Mouse (Mus musculus) midbrain, embryonic 12.5 days (tissue): ENCODE data around the gene Nxpe3. TPM values are rescaled to one million over a fixed set of nuclear protein-coding genes. Genes with fewer than 3 reads are reported as not detected.
"Not testable (repeated sequence)": the region's sequence is repeated elsewhere in the genome, so short reads cannot be mapped to it uniquely, and the experiment has no call there.

Source experiments
- ATAC-seq: fragments of 200-750 bp; cut with Nextera tagmentation; 2 replicates; pipeline ENCODE4 v1.8.0; 2017; ENCODE audit warnings: low read depth, moderate TSS enrichment, moderate library complexity; ENCODE audit not compliant: low FRiP score
- H3K27ac ChIP-seq: fragments of 300-500 bp; sonication (generic); replicated peaks from 2 replicates; pipeline ENCODE4 v1.5.1; 2016; ENCODE audit warnings: mild to moderate bottlenecking
- H3K27me3 ChIP-seq: fragments of 300-500 bp; sonication (generic); 2 replicates; pipeline ENCODE4 v1.6.1; 2016; ENCODE audit warnings: mild to moderate bottlenecking
- H3K36me3 ChIP-seq: fragments of 300-500 bp; sonication (generic); 2 replicates; pipeline ENCODE4 v1.6.1; 2016
- H3K4me1 ChIP-seq: fragments of 300-500 bp; sonication (generic); 2 replicates; pipeline ENCODE4 v1.6.1; 2016
- H3K4me2 ChIP-seq: fragments of 300-500 bp; sonication (generic); replicated peaks from 2 replicates; pipeline ENCODE4 v1.6.1; 2016; ENCODE audit warnings: mild to moderate bottlenecking, moderate library complexity
- H3K4me3 ChIP-seq: fragments of 300-500 bp; sonication (generic); 2 replicates; pipeline ENCODE4 v1.5.1; 2016; ENCODE audit warnings: mild to moderate bottlenecking
- H3K9ac ChIP-seq: fragments of 300-500 bp; sonication (generic); replicated peaks from 2 replicates; pipeline ENCODE4 v1.6.1; 2016; ENCODE audit warnings: mild to moderate bottlenecking, moderate library complexity
- H3K9me3 ChIP-seq: fragments of 300-500 bp; sonication (generic); 2 replicates; pipeline ENCODE4 v1.6.1; 2016; ENCODE audit warnings: mild to moderate bottlenecking
- WGBS: fragments of 180-500 bp; shearing (Covaris S2); methylation state at CpG from one replicate; pipeline ENCODE4 v1.1.7; 2016; 5-methylcytosine and 5-hydroxymethylcytosine counted together
- polyA plus RNA-seq: library from polyadenylated mRNA; unstranded; fragments of >200 nt; fragmentation: Nextera tagmentation; extraction: Ambion mirVana; gene quantifications from 2 replicates; pipeline ENCODE4 v1.2.1, GENCODE M21; 2016

Gene Nxpe3
- polyA plus RNA-seq, 1 experiment from 2014 or later: 1.1 TPM

DNA sequence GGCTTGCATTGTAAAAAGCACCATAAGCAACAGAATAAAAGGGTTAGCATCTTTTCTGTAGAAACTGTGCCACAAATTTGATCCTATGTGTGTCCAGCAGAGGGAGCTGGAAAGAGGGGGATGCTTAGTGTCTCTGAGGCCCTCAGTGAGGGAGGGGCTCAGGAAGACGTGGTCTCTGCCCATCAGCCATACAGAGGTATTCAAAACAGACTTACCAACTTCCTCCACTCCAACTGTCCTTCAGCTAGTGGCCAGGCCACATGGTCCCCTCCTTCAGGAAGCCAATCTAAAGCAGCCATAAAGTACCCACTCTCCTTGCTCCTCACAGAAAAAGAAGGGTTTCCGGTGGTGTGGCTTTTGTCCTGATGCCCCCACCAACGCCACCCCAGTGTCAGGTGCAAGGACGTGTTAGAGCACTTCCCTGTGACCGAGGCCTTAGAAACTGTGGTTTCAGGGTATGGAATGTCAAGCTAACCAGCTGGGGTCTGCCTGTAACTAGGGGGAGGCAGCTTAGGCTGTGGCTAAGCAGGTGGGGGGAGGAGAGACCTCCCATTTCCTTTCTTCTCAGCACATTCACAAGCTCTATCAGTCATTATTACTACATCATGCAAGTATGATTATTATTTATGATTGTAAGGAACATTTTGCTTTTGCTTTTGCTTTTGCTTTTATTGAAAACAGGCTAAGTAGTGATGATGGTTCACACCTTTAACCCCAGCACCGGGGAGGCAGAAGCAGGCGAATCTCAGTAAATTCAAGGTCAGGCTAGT is 7.1 kb downstream of the Nxpe3 start:
- no peaks in the 10 kb centered on the region for H3K4me1 ChIP-seq
- H3K27me3 ChIP-seq: no peaks in the 10 kb centered on the region
- 59% methylated on average over 7 of the region's 7 CpGs for WGBS
- no peak overlapping the region for H3K4me3 ChIP-seq
- ATAC-seq: no peak
- no peak overlapping the region for H3K4me2 ChIP-seq
- no peak overlapping the region for H3K9ac ChIP-seq
- no peak overlapping the region for H3K27ac ChIP-seq
- H3K9me3 ChIP-seq: no peaks in the 10 kb centered on the region
- H3K36me3 ChIP-seq: peaks cover 9% of the 10 kb centered on the region; the same call in 1 of the 2 replicates

DNA sequence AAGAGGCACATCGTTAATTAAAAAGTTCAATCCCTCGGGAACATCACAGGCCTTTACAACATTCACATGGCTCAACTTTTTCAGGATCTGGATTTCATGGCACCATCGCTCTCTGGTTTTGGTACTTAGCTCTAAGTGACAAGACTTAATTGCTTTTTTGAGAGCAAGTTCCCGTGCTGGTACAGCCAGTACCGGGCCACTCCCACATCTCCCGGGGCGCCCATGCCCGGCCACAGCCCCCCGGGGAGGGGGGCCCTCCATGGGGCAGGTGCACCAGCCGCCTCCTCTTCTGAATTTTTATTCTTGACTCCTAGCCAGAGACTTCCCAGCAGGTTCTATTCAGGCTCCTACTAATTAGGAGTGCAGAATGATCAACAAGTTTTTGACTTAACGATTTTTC is 10.8 kb downstream of the Nxpe3 start:
- Histone ChIP-seq H3K9me3 (no peaks in the 10 kb centered on the region), H3K4me2 (no peak overlapping the region), H3K27ac (no peak overlapping the region), H3K4me1 (no peaks in the 10 kb centered on the region), H3K36me3 (no peaks in the 10 kb centered on the region), H3K4me3 (no peak overlapping the region), H3K9ac (no peak overlapping the region), H3K27me3 (no peaks in the 10 kb centered on the region)
- WGBS: 79% methylated on average over 11 of the region's 11 CpGs
- ATAC-seq: no peak

DNA sequence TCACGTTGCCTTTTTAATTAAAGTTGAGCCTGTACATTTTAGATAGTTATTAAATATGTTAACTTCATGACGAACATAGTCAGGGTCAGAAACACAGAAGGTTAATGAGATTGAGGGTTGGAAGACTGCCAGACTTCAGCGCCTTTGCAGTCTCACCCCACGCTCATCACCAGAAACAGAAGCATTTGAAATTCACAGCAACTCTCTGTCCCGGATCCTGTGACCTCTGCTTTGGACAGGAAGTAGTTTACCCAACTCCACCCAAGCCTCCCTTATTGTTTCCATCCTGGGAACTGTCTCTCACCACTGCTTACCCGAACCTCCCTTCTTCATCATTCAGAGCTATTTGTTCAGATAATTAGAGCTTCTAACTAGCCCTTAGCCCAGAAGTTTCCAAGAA is 19.1 kb downstream of the Nxpe3 start:
- no peak overlapping the region for H3K4me2 ChIP-seq
- no peak overlapping the region for H3K9ac ChIP-seq
- 84% methylated on average over 6 of the region's 6 CpGs for WGBS
- no peak for ATAC-seq
- H3K36me3 ChIP-seq: no peaks in the 10 kb centered on the region
- H3K27ac ChIP-seq: no peak overlapping the region
- H3K4me1 ChIP-seq: no peaks in the 10 kb centered on the region
- H3K4me3 ChIP-seq: no peak overlapping the region
- no peaks in the 10 kb centered on the region for H3K27me3 ChIP-seq
- H3K9me3 ChIP-seq: no peaks in the 10 kb centered on the region

DNA sequence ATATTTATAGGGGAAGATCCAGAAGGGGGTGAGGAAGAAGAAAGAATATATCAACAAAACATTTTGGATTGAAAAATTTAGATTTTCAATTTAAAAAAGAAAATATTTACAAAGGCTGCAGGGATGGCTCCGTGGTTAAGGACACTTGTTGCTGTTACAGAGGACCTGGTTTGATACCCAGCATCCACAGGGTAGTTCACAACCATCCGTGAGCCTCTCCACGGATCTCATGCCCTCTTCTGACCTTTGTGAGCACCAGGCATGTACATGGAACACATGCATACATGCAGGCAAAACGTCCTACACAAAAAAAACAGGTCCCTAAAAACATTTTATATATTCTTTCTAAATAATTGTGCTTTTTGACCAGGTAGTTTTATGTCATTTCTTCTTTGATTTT is 31.3 kb downstream of the Nxpe3 start:
- Histone ChIP-seq H3K9me3 (no peaks in the 10 kb centered on the region), H3K27me3 (no peaks in the 10 kb centered on the region), H3K27ac (no peak overlapping the region), H3K4me1 (no peaks in the 10 kb centered on the region), H3K9ac (no peak overlapping the region), H3K4me3 (no peak overlapping the region), H3K4me2 (no peak overlapping the region), H3K36me3 (peaks cover 8% of the 10 kb centered on the region; the same call in 1 of the 2 replicates)
- 0 out of 2 replicates have a peak, but pooled peaks have one; percentile 59 for ATAC-seq
- WGBS: 63% methylated on average over 4 of the region's 4 CpGs

DNA sequence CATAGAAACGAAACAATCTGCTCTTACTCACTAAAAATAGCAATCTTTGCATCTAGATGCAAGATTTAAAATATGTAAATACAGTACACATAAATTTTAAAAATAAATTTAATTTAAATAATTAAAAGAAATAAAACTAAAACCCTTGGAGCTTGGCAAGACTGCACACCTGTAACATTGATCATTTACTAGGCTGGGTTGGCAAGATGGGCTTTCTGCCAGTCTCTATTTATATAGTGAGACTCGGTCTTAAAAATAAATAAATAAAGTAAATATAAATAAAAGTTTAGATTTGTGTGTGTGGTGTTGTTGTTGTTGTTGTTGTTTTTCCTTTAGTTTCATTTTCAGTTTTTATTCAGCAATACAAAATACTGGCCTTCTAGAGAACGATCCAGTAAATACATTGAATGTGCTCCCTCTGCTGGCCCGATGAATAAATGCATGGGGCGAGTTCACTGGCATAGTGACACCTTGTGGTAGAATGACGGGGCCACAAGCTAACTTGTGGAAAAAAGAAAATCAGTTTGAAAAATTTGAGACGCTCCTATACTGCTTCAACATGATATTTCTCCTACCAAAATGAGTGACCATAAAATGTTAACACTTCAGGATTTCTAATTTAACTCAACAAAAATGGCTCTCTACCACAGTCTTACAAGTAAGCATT is 31.8 kb downstream of the Nxpe3 start:
- ATAC-seq: peak; percentile 42; the same call in 1 of the 2 replicates
- peaks cover 11% of the 10 kb centered on the region; the same call in 1 of the 2 replicates for H3K36me3 ChIP-seq
- H3K27ac ChIP-seq: no peak overlapping the region
- H3K4me3 ChIP-seq: no peak overlapping the region
- no peak overlapping the region for H3K4me2 ChIP-seq
- H3K4me1 ChIP-seq: no peaks in the 10 kb centered on the region
- H3K9ac ChIP-seq: no peak overlapping the region
- H3K9me3 ChIP-seq: no peaks in the 10 kb centered on the region
- WGBS: 26% methylated on average over 7 of the region's 7 CpGs
- no peaks in the 10 kb centered on the region for H3K27me3 ChIP-seq

DNA sequence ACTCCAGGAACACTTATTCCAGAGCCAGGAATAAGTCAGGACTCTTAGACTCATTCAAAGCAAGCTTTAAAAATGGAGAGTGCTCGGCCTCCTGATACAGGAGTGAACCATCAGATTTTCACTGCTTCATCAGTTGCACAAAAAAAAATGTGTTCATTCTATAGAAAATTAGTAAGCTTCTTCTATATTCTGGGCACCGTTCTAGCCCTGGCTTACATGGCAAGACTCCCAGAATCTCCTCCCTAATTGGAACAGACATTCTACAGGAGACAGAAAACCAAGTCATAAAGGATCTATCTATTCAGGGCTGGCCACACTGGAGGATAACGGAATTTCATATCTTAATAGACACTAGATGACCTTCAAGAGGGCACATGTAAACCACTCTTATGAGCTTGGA is 34.0 kb downstream of the Nxpe3 start:
- Histone ChIP-seq H3K4me1 (no peaks in the 10 kb centered on the region), H3K9ac (no peak overlapping the region), H3K4me3 (no peak overlapping the region), H3K9me3 (no peaks in the 10 kb centered on the region), H3K27me3 (no peaks in the 10 kb centered on the region), H3K36me3 (peaks cover 15% of the 10 kb centered on the region; the same call in 1 of the 2 replicates), H3K27ac (no peak overlapping the region), H3K4me2 (no peak overlapping the region)
- 95% methylated on average over 3 of the region's 3 CpGs for WGBS
- no peak for ATAC-seq

DNA sequence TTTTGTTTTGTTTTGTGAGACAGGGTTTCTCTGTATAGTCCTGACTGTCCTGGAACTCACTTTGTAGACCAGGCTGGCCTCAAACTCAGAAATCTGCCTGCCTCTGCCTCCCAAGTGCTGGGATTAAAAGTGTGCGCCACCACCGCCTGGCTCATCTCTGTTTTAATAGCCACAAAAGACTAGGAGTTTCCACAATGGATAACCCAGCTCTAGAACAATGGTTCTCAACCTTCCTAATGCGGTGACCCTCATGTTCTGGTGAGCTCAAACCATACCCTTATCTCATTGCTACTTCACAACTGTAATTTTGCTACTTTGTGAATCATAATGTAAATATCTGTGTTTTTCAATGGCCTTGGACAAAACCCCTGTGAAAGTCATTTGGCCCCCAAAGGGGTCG is 35.7 kb downstream of the Nxpe3 start:
- WGBS: 93% methylated on average over 4 of the region's 4 CpGs
- H3K9ac ChIP-seq, H3K27ac ChIP-seq, H3K9me3 ChIP-seq, H3K4me2 ChIP-seq, H3K4me1 ChIP-seq, H3K27me3 ChIP-seq, H3K4me3 ChIP-seq, ATAC-seq: not testable (repeated sequence)
- H3K36me3 ChIP-seq: peaks cover 15% of the 10 kb centered on the region; the same call in 1 of the 2 replicates

DNA sequence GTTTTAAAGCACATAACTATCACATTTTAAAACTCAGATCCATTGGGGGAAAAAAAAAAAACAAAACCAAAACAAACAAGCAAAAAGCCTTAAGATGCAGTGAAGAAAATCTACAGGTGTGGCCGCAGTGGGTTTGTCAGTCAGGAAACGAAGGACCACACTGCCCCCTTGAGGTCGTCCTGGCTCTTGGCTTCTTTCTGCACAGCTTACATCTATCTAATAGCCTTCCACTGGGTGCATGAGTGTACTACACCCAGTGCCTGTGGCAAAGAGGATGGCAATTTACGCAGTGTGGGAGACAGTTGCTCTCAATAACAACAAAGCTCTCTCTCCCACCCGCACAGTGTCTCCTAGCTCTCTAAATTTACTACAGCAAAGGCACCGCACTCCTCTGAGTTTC is 36.6 kb downstream of the Nxpe3 start:
- no peak overlapping the region for H3K4me2 ChIP-seq
- WGBS: 70% methylated on average over 6 of the region's 6 CpGs
- H3K27ac ChIP-seq: no peak overlapping the region
- no peak overlapping the region for H3K4me3 ChIP-seq
- no peaks in the 10 kb centered on the region for H3K9me3 ChIP-seq
- no peaks in the 10 kb centered on the region for H3K4me1 ChIP-seq
- H3K27me3 ChIP-seq: no peaks in the 10 kb centered on the region
- 0 out of 2 replicates have a peak, but pooled peaks have one; percentile 42 for ATAC-seq
- peaks cover 15% of the 10 kb centered on the region; the same call in 1 of the 2 replicates for H3K36me3 ChIP-seq
- no peak overlapping the region for H3K9ac ChIP-seq

DNA sequence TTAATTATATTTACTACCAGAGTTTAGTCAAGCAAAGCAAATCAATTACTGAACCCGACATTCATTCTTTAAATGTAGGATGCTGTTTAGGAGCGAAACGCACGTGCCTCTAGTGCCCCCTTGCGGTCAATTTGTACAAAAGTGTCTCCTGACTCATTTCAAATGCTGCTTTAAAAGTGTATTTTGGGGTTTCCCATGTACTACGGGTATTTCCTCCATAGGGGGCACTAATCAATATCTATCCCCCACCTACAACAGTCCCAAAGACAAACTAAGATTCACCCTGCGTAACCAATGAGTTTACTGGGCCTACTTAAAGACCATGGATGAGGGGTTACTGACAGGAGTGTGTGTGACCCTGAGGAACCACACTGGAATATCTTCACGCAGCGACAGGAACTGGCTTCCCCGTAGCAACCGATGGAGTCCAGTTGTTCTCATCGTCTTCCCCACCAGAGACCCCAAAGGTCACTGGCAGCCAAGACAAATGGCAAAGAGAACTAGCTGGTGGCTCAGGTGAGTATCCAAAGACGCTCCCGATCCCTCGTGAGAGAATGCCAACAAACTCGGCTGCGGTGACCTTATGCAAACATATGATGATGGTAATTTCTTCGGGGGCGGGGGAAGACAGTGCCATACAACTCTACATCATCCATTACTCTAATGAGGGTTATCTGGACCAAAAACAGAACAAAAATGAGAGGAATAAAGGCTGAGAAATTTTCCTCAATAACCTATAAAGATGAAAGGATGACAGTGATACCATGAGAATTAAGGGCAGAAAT is 42.0 kb downstream of the Nxpe3 start:
- Histone ChIP-seq H3K4me3 (no peak overlapping the region), H3K9me3 (no peaks in the 10 kb centered on the region), H3K36me3 (0 out of 2 replicates have a peak, but pooled peaks cover 7% of the 10 kb centered on the region), H3K4me1 (no peaks in the 10 kb centered on the region), H3K27me3 (no peaks in the 10 kb centered on the region), H3K4me2 (no peak overlapping the region), H3K27ac (no peak overlapping the region), H3K9ac (no peak overlapping the region)
- peak; percentile 85 for ATAC-seq
- WGBS: 57% methylated on average over 19 of the region's 19 CpGs

DNA sequence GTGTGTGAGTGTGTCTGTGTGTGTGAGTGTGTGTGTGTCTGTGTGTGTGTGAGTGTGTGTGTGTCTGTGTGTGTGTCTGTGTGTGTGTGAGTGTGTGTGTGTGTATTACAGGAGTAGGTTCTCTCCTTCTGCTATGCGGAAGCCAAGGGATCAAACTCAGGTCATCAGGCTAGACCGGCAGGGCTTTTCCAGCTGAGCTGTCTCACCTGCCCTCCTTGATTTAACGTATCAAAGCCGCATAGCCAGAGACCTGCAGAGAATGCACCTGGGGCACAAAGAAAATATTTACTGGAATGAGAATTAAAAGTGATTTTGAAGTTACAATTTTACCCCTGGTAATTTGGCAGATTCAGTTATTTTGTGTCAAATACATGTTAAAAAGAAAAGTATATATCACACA is 42.6 kb downstream of the Nxpe3 start:
- 0 out of 2 replicates have a peak, but pooled peaks cover 7% of the 10 kb centered on the region for H3K36me3 ChIP-seq
- H3K27me3 ChIP-seq: no peaks in the 10 kb centered on the region
- H3K4me2 ChIP-seq: no peak overlapping the region
- WGBS: 47% methylated on average over 4 of the region's 4 CpGs
- no peaks in the 10 kb centered on the region for H3K4me1 ChIP-seq
- ATAC-seq: peak; percentile 28; the same call in 1 of the 2 replicates
- H3K9me3 ChIP-seq: no peaks in the 10 kb centered on the region
- no peak overlapping the region for H3K4me3 ChIP-seq
- H3K27ac ChIP-seq: no peak overlapping the region
- no peak overlapping the region for H3K9ac ChIP-seq

DNA sequence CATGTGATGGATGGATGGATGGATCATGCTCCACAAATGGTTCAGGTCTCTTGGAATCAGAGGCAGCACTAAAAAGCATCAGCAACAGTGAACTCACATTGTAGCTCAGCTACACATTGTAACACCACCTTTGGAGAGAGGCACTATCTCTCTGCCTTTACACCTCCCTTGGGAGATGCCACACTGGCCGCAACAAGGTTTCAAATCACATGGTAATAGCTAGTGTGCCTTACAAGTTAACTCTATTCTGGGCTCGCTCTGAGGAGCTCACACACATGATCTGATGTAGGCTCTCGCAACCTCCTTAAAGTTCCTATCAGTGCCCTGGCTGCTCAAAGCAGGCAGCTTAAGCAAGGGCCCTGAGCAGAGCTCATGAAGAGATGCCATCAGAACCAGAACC is 44.6 kb downstream of the Nxpe3 start:
- Histone ChIP-seq H3K4me3 (no peak overlapping the region), H3K27ac (no peak overlapping the region), H3K4me2 (no peak overlapping the region), H3K27me3 (no peaks in the 10 kb centered on the region), H3K9me3 (no peaks in the 10 kb centered on the region), H3K4me1 (no peaks in the 10 kb centered on the region), H3K36me3 (0 out of 2 replicates have a peak, but pooled peaks cover 3% of the 10 kb centered on the region), H3K9ac (no peak overlapping the region)
- WGBS: 88% methylated on average over 3 of the region's 3 CpGs
- no peak for ATAC-seq

DNA sequence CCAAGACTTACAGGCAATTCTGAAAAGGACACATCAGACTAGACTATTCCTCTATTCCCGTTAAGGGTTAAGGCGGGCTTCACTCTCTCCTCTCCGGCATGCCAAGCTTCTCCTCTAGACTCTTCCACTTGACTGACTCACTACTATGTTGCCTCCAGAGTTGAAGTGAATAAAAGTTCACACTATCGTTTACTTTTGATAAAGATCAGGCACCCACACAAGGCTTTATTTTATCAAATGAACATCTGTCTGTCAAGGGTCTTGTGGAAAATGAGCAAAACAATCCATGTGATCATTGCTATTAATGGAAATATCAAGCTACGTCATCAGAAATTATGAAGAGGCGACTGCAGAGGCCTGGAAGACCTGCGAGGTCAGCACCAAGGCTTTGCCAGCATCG is 47.4 kb downstream of the Nxpe3 start:
- Histone ChIP-seq H3K4me3 (no peak overlapping the region), H3K9ac (no peak overlapping the region), H3K4me2 (no peak overlapping the region), H3K27me3 (no peaks in the 10 kb centered on the region), H3K4me1 (no peaks in the 10 kb centered on the region), H3K27ac (no peak overlapping the region), H3K9me3 (no peaks in the 10 kb centered on the region), H3K36me3 (peaks cover 17% of the 10 kb centered on the region)
- WGBS: 88% methylated on average over 8 of the region's 8 CpGs
- no peak for ATAC-seq
